Mouse (Mus musculus) gastrocnemius, adult 8-10 months (tissue): ENCODE results near the gene Myo19. TPM values are rescaled to one million over a fixed set of nuclear protein-coding genes. Genes with fewer than 3 reads are reported as not detected.

Experiments used
- DNase-seq, 2 experiments: peaks; one replicate each; pipeline ENCODE4 v3.0.0; 2022; ENCODE audit warnings: low spot score in 2 of 2
- total RNA-seq, 4 experiments: library from RNA; stranded (reverse); gene quantifications; 2 replicates each; pipeline ENCODE4 v1.2.4; 2022

The Myo19 gene
- total RNA-seq, 4 experiments from 2014 or later = 1.2 to 1.9 (median 1.6) TPM

DNA sequence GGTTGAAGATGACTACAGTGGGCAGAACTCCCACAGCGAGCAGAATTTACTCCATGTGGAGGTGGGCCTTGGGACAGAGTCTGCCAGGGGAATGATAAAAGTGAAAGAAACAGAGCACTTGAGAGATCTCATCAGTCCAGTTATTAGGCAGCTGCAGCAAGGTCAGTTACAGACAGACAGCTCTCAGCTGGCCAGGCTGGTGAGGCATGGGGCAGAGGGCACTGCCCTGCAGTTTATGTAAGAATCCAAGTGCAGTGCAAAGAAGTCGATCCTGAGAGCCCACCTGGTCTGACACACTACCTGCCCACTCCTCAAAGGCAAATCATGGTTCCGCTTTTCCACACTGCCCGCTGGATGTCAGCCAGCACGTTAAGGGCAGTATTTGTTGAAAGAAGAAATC, 6.3 kb downstream of the Myo19 start:
- no peak for DNase-seq

DNA sequence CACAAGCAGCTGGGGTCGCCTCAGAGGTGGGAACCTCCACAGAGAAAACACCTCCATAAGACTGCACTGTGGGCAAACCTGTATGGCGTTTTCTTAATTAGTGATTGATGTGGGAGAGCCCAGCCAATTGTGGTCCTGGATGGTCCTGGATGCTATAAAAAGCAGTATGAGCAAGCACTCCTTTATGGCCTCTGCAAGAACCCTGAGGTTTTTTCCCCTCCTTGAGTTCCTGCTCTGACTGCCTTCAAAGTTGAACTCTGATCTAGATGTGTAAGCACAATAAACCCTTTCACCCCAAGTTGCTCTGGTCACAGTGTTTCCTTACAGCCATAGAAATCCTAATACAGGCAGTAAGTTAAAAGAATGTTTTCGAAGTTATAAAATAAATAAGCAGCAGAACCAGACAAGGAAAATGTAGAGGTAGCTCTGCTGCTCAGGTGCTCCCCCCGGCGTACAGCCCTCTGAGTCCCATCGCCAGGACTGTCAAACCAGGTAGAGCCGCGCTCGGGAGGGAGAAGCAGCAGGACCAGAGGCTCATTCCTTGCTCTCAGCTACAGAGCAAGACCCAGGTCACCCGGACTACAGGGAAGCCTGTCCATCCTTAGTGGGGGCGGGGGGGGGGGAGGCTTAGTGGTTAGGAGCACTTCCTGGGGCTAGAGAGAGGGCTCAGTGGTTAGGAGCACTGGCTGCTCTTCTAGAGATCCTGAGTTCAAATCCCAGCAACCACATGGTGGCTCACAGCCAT, 7.0 kb downstream of the Myo19 start:
- DNase-seq = no peak

- no peak for DNase-seq
Measured at GRCm38 (mm10) chr11:84888025-84888424, 8.1 kb downstream of the Myo19 start.

GRCm38 (mm10) chr11:84889492-84889891, 9.5 kb downstream of the Myo19 start:
- DNase-seq = no peak

DNA sequence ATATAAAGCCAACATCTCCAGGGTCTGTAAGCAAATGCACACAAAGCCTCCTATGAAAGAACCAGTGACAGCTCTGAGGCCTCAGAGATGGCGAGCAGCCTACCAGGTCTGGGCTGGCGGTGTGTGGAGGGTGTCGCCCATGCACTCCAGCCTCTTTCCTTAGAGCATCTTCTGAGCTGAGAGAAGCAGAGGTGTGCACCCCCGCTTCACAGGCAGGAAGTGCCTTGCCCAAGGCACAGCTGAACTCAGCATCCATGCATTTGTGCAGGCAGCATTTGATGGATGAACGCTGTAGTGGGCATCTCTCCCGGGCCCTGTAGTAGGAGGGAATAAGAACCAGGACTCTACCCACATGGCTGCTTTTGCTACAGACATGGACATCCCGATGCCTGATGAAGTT, 11.8 kb downstream of the Myo19 start:
- no peak for DNase-seq

- DNase-seq = no peak
Measured at GRCm38 (mm10) chr11:84893113-84893512, 13.2 kb downstream of the Myo19 start.

DNA sequence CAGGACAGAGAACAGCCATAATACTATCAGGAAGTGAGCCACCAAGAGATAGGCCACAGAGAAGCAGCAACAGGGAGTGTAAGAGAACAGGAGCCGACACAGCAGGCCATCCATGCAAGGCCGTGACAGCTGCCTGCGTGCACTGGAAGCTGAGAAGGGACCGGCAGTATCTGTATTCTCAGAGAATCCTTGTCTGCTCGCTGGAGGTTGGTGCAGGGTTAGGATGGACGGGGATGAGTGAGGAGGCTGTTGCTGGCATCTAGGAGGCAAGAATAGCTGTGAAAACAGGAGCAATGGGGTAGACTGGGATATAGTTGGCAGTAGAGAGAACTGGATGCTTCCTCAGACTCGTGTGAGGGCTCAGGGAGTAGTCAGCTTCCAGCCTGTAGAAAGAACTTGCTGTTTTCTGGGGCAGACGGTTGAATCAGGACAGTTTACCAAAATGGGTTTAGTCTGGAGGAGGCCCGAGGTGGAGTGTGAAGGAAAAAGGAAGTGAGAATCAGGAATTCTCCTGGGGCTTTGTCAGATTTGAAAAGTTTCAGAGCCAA, 24.7 kb downstream of the Myo19 start:
- DNase-seq = no peak

- no peak for DNase-seq
Measured at GRCm38 (mm10) chr11:84907081-84907480, 27.1 kb downstream of the Myo19 start.

DNA sequence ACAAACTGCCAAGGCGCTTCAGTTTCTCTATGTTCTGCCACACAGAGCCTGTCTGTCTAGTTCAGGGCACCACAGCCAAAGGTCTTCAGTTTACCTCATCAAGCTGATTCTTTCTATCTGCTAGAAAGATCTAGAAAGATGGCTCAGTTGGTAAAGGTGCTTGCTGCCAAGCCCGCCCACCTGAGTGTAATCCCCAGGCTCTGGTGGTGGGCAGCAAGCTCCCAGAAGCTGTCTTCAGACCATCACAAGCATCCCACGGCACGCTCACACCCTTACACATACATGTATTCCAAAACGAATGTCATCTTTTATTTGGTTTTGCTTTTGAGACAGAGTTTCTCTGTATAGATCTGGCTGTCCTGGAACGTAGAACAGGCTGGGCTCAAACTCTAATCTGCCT, 28.5 kb downstream of the Myo19 start:
- no peak for DNase-seq

- DNase-seq = no peak
Measured at GRCm38 (mm10) chr11:84910411-84910810, 30.5 kb downstream of the Myo19 start.

DNA sequence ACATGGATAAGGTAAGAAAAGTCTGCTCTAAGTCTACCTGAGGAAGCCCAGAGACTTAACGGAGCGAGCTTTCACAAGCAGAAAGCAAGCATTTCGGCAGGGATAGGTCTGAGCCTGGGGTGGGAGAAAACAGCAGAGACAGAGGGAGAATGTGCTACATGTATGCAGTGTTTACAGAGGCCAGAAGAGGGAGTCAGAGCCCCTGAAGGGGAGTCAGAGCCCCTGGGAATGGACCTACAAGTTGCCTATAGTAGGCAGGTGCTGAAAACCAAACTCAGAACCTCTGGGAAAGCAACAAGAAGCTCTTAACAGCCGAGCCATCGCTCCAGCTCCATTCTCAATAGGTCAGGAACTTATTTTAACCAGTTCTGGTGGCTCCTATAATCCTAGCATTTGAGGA, 34.7 kb downstream of the Myo19 start:
- DNase-seq = no peak

- DNase-seq = peak; percentile 73 to 75
Measured at GRCm38 (mm10) chr11:84916053-84916702, 36.2 kb downstream of the Myo19 start, which contains the start of gene Znhit3. Gene Znhit3 (minus strand): TSS chr11:84916366.

DNA sequence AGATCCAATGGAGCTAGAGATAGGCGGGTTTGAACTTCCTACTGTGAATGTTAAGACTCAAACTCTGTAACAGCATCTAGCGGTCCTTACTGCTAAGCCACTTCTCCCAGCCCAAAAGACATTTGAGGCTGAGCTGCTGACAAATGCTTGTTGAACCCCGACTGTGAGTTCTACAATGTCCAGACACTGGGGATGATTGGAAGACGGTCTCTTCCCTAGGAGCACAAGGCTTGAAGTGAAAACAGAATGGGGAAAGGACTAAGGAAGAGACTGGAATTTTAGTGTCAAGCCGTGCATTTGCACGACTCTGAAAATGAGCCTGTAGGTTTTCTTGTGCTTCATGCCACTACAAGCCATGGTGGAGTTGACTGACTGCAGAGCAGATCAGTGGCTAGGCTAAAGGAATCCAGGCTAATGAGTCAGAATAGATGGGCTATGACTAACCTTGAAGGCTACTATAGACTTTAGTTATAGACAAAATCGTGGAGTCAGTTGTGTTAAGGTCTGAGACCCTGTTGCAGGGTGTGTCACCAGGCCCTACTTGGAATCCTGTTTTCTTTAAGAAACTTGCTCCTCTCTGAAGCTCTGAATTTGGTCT, 36.9 kb downstream of the Myo19 start:
- no peak for DNase-seq

DNA sequence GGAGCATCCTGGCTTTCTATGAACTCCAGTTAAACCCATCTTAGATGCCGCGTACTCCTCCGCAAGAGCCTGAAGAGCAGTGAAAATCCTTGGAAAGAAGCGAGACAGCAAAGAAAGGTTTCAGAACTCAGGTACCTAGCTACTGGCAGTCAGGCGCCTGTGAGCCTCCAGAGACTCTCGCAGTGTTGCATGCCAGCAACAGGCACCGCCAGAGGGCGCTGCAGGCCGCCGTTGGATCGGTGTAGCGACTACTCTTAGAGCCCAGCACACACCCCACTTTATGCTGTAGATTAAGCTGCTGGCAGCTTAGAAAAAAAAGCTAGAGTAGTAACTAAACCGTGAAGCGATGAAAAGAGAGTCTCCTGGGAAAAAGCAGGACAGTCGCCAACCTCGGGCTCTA, 38.5 kb downstream of the Myo19 start:
- DNase-seq = peak; percentile 71 to 77

DNA sequence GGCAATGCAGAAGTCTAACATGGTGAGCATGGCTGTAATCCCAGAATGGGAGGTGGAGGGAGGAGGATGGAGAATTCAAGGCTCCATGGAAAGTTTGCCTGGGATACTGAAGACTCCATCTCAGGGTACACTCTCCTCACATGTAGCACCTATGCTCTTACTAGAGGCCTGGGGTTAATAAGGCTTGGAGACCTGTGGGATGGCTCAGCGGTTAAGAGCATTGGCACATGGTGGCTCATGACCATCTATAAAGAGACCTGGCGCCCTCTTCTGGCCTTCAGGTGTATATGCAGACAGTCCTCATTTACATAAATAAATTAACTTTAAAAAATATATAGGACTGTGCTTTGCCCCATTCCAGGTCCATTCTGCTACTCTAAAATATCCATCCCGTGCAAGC, 39.3 kb downstream of the Myo19 start:
- no peak for DNase-seq

DNA sequence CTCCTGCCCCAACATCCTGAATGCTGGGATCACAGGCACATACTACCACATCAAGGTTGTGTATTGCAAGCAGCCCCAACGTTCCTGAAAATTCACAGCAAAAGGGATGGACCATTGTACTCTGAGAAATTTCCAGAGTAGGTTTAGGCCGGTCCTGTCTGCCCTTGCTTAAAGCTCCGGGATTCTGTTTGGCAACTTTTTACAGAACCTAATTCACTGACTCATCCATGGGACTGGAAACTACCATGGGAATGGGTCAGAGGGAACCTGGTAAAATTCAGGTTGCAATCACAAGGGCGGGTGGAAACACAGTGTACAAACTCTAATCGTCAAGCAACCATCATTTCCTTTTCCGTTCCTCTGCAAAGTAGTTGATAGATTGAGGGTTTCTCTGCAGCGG, 40.0 kb downstream of the Myo19 start:
- DNase-seq = no peak

DNA sequence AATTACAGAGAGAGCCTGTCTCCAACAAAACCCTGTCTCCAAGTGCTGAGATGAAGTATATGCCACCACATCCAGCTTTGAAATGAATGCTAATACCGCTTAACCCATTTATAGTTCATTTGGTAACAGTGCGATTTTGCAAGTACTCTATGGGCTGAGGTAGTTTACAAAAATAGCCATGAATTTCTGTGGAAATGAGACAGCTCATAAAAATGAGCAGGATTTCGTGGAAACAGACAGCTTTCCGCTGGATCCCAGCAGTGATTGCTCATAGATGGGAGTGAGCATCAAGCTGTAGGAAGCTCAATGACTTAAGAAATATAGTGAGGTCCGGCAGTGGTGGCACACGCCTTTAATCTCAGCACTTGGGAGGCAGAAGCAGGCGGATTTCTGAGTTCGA, 41.0 kb downstream of the Myo19 start:
- no peak for DNase-seq

DNA sequence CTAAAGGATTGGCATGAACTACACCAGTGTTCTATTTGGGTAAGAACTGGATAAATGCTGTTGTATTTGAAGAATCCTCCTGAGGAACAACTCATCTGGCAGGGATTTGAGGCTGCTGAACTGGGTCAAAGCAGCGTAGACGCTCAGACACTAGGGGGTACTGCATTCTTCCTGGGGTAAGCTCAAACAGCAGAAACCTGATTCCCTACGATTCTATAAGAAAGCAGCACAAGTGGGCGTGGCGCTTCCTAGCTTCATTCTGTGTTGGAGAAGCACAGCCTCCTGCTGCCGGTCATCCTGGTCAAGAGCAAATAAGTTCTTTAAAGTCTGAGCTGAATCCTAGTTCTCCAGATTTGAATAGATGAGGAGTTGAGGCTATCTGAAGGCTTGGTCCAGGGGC, 52.3 kb downstream of the Myo19 start:
- no peak for DNase-seq

- no peak for DNase-seq
Measured at GRCm38 (mm10) chr11:84939508-84940053, 59.6 kb downstream of the Myo19 start.

GRCm38 (mm10) chr11:84940140-84940539, 60.2 kb downstream of the Myo19 start:
- DNase-seq = no peak

GRCm38 (mm10) chr11:84943948-84944347, 64.0 kb downstream of the Myo19 start:
- DNase-seq = no peak
